Mouse (Mus musculus) fat pad, adult 2 months (tissue): ENCODE results near the gene Zkscan17.

Experiments
- DNase-seq: peaks from one replicate; pipeline ENCODE4 v3.0.0-alpha.2; 2011; ENCODE audit warnings: low read depth, low spot score; ENCODE audit errors: extremely low read depth

Zkscan17 gene

DNA sequence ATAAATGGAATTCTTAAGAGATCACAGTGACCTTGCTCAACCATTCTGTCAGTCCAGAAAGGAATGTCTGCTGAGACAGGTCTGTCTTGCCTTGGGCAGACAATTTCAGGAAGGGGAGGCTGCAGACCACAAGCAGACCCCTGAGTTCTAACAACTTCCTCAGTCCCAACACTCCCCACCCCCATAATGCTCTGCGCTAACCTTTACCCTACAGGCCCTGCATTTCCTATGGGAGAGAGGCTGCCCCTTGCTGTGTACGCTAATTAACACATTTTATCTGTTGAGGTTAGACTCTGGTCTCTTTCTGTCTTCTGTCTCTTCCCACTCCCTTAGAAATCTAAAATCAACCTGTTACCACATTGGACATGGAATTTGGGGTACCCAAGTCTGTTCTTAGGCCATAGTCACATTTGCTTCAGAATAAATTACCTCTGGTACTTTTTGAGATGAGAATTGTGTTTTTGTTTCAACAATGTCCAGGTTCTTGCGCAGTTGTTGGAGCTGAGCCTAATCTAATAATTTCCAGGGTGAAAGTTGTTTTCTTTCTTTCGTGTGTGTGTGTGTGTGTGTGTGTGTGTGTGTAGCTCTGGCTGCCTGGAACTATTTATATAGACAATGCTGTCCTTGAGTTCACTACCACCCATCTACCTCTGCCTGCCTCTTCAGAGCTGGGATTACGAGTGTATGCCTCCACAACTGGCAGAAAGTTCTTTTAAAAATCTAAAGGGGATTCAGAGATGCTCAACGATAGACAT lies 6.6 kb downstream of the Zkscan17 start:
- DNase-seq: no peak

DNA sequence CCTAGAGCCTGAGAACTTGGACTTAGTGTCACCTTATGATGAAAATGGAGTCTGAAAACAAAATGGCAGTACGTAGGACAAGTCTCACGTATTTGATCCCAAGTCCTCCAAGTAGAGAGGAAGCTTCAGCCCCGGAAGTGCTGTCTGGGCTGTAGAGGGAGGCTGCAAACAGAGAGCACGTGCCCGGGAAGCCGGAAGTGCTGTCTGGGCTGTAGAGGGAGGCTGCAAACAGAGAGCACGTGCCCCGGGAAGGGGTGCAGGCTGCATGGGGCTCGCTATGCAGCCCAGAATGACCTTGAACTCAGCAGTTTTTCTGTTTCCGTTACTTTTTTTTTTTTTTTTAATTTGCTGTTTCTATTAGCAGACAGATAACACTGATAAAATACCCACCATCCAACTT lies 8.3 kb downstream of the Zkscan17 start:
- DNase-seq: no peak

DNA sequence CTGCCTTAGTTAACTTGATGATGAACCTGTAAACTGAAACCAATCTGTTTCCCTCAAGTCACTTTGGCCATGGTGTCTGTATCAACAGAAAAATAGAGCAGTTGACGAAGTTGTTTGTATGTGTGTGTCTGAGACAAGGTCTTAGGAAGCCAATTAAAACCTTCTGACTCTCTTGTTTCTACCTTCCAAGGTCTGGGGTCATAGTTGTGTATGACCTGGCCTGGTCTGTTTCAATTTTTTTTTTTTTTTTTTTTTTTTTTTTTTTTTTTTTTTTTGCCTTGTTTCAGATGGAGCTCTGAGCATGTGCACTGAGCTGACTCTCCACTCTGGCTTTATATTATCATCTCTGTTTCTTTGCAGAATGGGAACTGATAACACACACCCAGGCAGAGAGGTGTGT lies 9.1 kb downstream of the Zkscan17 start:
- DNase-seq: no peak

DNA sequence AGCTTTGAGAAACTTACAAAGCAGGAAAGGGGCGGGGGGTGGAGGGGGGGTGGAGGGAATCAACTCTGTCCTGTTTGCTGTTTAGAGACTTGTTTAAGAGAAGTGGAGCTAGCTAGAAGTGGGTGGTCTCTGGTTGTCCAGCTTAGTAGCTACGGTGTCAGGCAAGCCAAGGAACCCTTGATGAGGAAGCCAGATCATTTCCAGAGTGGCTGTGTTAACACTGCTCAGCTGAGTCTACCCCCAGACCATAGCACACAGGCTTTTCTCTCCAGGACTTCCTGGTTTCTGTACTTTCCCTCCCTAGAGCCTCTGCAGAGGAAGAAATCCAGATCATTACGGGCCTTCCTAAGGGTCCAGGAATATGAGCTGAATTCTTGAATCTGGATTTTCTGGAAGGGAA lies 11.8 kb downstream of the Zkscan17 start:
- DNase-seq: no peak

DNA sequence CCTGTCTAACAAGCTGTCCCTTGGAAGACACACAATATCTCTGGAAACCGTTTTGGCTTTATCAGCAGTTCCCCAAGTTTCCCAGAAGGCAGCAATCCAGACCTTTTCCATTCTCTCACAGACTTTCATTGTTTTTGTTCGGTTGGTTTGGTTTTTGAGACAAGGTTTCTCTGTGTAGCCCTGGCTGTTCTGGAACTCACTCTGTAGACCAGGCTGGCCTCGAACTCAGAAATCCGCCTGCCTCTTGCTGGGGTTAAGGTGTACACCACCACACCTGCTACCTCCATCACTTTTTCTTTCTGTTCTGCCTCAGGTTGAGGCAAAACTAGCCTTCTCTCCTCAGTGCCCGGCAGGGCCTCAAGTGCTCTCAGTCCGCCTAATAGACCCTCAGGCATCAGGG lies 12.2 kb downstream of the Zkscan17 start:
- no peak for DNase-seq

DNA sequence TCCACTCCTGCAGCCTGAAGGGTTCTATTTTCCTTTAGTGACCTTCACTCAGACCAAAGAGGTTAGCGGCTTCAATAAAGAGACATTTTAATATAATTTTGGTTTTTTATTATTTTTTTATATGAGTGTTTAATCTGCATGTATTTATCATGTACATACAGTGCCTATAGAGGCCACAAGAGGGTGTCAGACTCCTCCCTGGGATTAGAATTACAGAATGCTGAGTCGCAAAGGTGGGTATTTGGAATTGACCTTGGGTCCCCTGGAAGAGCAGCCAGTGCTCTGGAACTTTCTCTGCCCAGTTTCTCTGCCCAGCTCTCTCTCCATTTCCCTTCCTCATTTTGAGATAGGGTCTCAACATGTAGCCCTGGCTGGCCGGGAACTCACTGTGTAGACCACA lies 13.0 kb downstream of the Zkscan17 start:
- no peak for DNase-seq

DNA sequence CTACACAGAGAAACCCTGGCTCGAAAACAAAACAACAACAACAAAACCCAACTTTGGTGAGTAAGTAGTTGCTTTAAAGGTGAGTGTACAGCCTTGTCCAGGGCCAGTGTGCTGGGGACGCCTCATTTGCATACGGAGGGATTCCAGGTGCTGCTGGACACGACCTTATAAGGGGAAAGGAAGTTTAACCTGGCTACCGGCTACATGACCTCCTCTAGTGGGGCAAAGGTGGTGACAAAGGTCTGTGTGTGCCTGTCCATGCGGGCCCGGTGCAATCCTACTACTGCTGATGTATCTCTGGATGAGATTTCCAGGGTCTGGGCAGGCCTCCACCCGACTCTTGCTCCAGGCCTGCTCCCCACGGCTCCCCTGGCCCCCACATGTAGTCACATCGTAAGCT lies 13.8 kb downstream of the Zkscan17 start:
- no peak for DNase-seq

DNA sequence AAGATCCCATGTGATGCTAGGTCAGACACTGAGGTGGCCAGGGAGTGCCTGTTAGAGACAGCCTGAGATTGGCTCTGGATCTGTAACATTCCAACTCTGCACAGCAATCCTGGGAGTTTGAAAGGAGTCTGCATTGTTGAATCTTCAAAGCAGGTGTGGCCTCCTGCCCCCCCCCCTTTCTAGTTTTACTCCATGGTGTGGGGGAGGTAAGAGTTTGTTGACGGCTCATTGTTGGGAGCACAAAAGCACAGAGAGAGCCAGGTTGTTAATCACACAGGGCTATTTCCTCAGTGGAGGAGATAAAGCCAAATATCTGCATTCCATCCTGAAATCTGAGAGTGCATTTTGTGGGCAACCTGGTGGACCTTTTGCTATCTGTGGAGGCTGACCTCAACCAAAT lies 15.0 kb downstream of the Zkscan17 start:
- DNase-seq: no peak

DNA sequence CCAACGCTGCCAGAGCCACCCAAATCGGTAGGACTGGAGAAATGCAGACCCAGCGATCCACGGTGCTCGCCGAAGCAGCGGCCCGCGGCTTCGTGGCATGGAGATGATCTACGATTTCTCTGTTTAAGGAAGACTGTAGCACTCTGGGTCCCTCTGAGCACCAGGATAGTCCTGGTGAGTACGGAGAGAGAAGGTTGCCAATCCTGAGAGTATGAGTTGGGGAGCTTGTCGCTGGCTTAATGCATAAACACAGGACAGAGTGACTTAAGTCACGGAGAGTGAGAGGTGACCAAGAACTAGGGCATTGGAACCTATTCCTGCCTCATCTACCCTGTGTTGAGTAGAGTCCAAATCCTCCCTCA lies 19.9 kb downstream of the Zkscan17 start:
- DNase-seq: no peak

DNA sequence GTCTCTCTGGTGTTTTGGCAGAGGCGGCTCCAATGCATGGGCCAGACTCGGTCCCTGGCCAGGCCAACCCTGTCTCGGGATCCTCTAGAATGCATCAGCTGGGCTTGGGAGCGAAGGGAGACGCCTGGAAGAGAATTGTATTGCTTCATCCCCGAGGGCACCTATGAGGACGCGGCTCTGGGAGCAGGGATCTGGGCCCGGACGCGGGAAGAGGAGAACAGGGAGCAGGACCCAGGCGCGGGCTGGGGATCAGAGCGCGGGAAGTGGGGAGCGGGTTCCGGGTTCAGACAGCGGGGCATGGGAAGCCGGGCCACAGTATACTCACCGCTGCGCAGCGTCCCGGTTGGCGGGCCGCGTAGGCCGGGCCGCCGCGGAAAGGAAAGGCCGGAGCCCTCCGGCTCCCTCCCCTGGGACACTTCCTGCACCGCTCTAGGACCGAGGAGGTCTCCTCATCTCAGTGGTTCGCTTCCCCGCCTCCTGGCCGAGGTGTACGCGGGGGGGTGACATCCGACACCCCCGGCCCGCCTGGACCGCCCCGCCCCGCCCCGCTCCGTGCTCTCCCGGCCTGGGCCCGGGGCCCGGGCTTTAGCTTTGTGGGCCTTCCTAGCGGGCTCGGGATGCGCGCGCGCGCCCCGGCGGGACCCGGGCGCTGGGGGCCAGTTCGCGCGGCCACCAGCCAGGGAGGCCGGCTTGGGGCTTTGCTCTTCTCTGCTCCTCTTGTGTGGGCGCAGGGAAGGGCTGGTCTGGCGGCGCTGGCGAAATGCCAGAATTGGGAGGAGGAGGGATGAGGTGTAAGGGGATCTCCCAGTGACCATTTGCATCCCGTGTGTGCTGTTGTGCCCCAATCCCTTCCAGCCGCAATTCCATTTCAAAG lies 20.5 kb downstream of the Zkscan17 start:
- no peak for DNase-seq

DNA sequence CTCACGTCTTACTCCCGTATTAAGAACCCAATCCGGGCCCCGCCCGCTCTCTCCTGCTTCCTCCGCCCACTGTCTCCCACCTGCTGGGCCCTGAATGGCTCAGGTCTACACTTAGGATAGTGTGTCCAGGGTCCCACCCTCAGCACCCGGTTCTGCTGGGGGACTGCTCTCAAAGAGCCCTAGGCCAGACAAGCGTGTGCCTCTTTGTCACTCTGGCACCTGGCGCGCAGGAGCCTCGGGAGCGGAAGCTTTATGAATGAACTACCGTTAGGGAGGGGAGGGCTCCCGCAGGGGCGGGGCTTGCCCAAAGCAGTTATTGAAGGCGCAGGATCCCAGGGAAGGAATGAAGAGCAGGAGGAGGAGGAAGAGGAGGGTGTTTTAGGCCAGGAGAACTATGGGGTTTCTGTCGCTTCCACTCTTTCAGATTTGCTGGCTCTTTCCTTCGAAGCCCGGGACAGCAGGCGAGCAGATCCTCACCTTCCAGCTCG lies 21.2 kb downstream of the Zkscan17 start:
- no peak for DNase-seq

DNA sequence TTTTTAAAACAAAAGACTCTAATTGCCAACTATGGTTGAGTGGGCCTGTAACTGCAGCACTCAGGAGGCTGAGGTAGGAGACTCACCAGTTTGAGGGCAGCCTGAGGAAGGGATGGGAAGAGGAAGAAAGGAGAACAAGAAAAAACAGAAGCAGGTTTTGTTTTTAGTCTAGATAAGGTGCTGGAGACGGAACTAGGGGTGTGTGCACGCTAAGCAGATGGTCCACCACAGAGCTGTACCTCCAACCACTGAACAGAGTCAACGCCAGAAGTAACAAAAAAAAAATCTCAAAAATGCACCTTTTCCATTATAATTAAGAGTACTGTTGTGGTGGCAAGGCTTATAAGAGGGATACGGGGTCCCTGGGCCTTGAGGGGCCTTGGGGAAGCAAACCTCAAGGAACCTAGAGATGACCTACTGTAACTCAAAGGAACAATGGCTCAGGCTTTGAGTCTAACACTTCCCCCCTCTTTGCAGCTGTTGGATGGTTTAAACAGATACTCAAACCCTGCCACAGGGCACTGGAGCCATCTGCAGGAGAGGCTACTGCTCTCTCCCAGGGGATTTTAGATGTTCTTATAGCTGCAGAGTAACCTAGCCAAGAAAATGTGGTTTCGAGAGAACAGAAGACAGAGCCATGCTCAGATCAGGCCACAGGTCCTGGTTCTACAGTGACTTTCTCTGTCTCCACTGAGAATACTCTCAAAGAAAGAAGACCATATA lies 24.4 kb downstream of the Zkscan17 start:
- DNase-seq: no peak

DNA sequence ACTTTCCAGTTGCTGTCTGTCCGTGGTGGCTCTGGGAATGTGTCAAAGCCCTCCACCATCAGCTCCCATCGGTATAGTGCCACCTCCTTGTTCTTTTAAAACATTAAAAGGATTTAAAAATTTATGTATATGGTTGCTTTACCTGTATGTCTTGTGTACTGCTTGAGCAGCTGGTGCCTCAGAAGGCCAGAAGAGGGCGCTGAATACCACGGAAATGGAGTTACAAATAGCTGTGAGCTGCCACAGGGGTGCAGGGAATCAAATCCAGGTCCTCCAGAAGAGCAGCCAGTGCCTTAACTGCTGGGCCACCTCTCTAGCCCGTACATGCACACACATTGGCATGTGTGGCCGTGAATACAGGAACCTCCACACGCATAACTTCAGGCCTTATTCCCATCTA lies 28.8 kb downstream of the Zkscan17 start:
- DNase-seq: no peak

DNA sequence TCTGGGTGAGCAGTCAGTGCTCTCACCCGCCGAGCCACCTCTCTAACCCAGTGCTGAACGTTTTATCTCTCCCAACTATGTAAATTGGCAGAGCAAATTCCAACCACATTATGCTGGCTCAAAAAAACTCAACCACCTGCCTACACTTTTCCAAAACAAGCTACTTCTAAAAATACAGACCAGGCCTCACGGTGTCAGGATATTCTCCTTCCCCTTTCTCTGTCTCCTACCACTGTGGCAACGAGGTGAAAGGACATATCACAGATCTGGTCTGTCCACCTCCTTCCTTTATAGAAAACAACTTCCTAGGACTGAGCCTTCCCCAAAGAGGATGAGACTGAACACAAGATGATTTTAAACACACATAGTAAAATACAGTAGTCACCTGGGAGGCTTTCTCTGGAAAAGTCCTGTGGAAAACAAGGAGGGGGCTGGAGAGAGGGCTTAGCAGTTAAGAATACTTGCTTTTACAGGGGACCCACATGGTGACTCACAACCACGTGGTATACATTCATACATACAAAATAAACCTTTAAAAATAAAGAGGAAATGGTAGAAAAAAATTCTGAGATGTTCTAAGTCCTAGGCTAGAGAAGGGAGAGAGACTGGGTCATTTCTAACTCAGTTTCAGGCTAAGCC lies 29.8 kb downstream of the Zkscan17 start:
- no peak for DNase-seq

DNA sequence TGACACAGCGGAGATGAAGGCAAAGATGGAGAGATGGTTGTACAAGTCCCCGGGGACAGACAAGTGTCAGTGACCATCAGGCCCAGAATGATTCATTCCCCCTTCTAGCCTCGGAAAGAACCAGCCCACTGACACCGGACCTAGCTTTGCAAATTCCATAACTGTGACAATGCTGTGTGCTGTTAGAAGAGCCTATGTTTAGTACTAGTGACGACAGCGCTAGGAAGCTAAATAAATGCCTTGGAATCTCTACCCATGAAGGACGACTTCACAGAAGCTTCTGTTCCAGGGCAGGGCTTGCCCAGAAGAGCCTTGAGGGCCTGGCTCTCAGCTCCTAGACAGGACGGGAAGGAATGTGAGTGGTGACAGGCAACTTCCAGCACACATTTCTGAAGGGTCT lies 40.3 kb downstream of the Zkscan17 start:
- DNase-seq: no peak

DNA sequence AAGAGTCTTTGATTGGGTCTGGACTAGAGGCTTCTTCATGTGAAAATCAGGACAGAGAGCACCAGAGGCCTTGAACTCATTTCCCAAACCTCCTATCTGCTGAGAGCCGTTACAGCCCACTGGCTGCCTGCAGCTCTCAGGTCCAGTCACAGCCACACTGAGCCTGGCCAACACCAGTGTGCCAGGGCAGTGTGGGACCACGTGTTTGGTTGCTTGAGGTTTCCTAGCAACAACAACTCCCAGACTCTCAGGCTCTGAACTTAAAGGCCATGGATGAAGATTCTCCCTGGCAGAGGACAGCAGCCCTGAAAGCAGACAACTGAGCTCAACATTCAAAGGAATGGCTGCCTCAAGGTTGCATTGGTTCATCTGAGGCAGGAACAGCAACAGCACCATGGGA lies 40.9 kb downstream of the Zkscan17 start:
- DNase-seq: no peak

DNA sequence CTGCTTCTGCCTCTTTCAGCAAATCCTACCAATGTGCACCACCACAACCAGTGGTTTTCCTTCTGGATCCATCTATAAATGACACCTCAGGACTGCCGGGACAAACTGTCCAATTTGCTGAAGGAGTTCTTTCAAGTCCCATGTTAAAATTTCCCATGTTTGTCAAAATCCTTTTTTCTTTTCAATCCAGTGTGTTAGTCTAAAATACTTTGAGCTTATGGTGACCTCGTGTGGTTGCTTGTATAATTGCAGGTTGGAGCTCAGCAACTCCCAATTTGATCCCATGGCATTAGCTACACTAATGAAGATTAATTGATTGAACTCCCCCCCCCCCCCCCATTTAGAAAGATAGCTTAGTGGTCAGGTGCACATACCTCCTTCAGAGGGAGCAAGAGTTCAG lies 43.3 kb downstream of the Zkscan17 start:
- no peak for DNase-seq

DNA sequence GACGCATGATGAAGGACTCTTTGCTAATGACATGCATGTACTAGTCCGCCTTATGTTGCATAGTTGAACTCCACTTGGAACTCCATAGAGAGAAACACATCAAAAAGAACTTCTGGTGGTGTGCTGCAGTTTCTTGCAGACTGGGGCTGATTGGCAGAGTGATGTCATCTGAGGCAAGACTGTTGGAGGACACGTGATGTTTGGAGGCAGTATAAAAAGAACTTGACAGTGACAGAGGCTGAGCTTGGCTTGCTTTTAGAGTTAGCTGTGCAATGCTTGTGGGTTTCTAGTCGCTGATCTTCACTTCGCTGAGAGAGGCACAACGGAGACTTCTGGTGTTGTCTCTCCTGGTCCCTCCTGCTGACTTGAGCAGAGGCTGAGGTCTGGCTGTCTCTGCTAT lies 49.3 kb downstream of the Zkscan17 start:
- no peak for DNase-seq

DNA sequence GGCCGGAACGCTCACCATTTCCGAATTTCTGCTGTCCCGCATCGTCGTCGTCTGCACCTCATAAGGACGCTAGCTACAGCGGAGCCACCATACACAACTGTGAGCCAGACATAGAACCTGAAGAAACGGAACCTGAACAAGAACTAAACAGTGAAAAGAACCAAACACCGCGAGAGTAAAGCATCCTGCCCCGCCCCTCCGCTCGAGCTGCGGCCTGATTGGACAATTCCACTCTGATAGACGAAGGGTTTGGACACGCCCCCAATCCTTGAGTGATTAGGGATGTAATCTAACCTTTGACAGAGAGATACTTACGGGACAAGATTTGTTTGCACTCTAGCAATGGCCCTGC lies 54.2 kb downstream of the Zkscan17 start, which contains the start of gene Zfp867:
Zfp867 (minus strand) TSS at position 149 of the 352 bp plus-strand sequence.
- DNase-seq: no peak

DNA sequence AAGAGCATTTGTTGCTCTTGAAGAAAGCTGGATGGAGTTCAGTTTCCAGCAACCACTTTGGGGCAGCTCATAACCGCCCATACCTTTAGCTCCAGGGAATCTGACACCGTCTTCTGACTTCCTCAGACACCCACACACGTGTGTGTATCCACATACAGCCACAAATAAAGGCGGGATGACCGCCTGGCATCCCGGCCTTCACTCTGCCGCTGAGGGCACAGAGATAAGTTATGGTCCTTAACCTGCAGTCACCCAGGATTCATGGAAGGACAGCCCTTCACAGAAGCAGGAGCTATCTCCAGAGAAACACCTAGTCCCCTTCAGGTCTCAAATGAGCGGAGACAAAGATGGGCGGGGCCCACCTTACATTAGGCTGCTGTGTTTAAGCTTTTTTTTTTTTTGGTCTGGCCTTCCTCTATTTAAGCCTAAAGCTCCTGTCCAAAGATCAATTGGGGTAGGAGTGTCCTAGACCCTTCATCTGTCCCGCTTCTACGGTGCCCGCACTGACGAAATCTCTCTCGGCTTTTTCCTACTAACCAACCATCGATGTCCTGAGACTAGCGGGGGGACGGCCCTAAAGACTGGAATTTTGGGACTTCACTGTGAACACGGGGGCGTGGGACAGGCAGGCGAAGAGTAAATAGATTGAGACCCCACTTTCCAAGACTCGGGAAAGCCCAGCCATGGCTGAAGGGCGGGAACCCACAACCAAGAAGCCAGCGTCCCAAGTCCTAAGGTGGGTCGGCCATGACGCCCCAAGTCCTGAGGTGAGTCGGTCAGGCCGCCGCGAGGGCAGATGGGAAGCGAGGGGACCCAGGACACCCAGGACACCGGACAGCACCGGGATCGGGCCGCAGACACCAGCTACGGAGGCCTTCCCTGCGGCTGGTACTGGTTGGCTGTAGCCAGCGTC lies 54.9 kb downstream of the Zkscan17 start:
- DNase-seq: no peak
